Mouse (Mus musculus) ES-E14 (cell line): ENCODE measurements at regions not wholly inside any gene's neighbourhood (a gene's known extent, or its start where the extent isn't known, plus 50 kb on each side); places are given as distances from the start of the nearest gene placed in this dataset.

Source experiments
- DNase-seq: peaks from one replicate; pipeline ENCODE4 v3.0.0-alpha.2; 2013; ENCODE audit warnings: low read depth, low spot score
- H3K27ac ChIP-seq: 2 replicates; pipeline ENCODE4 v1.5.1; 2012; ENCODE audit warnings: low read depth, mild to moderate bottlenecking, low read length, moderate library complexity, mixed read lengths; ENCODE audit not compliant: poor library complexity, insufficient read depth, severe bottlenecking
- H3K36me3 ChIP-seq: 2 replicates; pipeline ENCODE4 v1.6.1; 2012; ENCODE audit warnings: mild to moderate bottlenecking, low read length, moderate library complexity, mixed read lengths; ENCODE audit not compliant: control insufficient read depth, poor library complexity, insufficient read depth, severe bottlenecking
- H3K4me1 ChIP-seq, 2 experiments: fragments of 150-350 bp in 1 of 2; sonication (generic) in 1 of 2; 2 replicates each; pipeline ENCODE4 v1.6.1; 2012; ENCODE audit warnings: low read length in 2 of 2, mild to moderate bottlenecking in 1 of 2, mixed read lengths in 1 of 2; ENCODE audit not compliant: control insufficient read depth in 2 of 2, insufficient read depth in 2 of 2, poor library complexity in 1 of 2
- H3K4me3 ChIP-seq, 2 experiments: fragments of 150-350 bp in 1 of 2; sonication (generic) in 1 of 2; 2 replicates each; pipeline ENCODE4 v1.5.1; 2012; ENCODE audit warnings: low read length in 2 of 2, low read depth in 1 of 2, mild to moderate bottlenecking in 1 of 2, mixed read lengths in 1 of 2; ENCODE audit not compliant: insufficient read depth in 1 of 2, poor library complexity in 1 of 2, severe bottlenecking in 1 of 2
- H3K9ac ChIP-seq: 2 replicates; pipeline ENCODE4 v1.6.1; 2012; ENCODE audit warnings: low read depth, mild to moderate bottlenecking, low read length, mixed read lengths; ENCODE audit not compliant: poor library complexity, insufficient read depth, severe bottlenecking
- H3K9me3 ChIP-seq: fragments of 150-350 bp; sonication (generic); 2 replicates; pipeline ENCODE4 v1.6.1; 2012; ENCODE audit warnings: low read depth, mild to moderate bottlenecking, low read length; ENCODE audit not compliant: control insufficient read depth, insufficient read depth
- CHD2 ChIP-seq: IDR thresholded peaks from 2 replicates; pipeline ENCODE4 v1.6.1; 2014; ENCODE audit warnings: mild to moderate bottlenecking, low read depth, low read length, inconsistent platforms
- HCFC1 ChIP-seq: IDR thresholded peaks from 2 replicates; pipeline ENCODE4 v1.6.1; 2012; ENCODE audit warnings: low read length, inconsistent platforms, borderline replicate concordance; ENCODE audit not compliant: insufficient read depth
- MAFK ChIP-seq: IDR thresholded peaks from 2 replicates; pipeline ENCODE4 v1.6.1; 2014; ENCODE audit warnings: mild to moderate bottlenecking, low read depth, low read length, inconsistent platforms; ENCODE audit not compliant: insufficient read depth
- ZC3H11A ChIP-seq: IDR thresholded peaks from 2 replicates; pipeline ENCODE4 v1.6.1; 2012; ENCODE audit warnings: low read depth, mild to moderate bottlenecking, inconsistent platforms, low read length, borderline replicate concordance
- ZNF384 ChIP-seq: IDR thresholded peaks from 2 replicates; pipeline ENCODE4 v1.6.1; 2012; ENCODE audit warnings: low read depth, low read length, inconsistent platforms
- in situ Hi-C, 2 experiments: fragments of 600-800 bp; cut with MboI; formaldehyde crosslinking; loops; one replicate each; pipeline ENCODE4 v1.15.1; 2025; ENCODE audit warnings: low sequenced_read_pairs in 2 of 2, inconsistent platforms in 1 of 2; ENCODE audit not compliant: unreplicated experiment in 2 of 2

DNA sequence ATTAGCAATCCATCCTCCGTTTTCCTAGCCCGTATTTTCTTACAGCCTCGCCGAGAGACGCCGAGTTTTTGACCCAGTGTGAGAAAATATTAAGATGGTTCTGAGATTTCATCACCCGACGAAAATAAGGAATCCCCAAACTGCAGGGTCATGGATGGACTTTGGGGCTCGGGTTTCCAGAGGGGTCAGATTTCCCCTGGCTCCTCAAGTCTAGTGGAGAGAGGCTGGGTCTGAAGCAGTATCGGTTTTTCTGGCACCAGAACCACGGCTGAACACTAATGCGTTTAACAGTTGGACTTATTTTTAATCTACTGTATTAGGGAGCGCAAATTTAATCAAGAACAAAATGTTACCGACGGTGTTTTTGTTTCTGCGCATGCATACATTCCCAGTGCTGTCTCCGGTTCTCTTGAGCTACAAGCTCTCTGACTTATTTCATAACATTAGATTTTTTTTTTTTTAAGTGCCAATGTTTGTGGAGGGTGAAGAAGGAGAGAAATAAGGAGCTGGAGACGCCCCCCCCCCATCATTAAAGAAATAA is 75.2 kb upstream of the Arid5b start:
- no peaks in the 10 kb centered on the region for H3K4me1 ChIP-seq
- TF ChIP-seq HCFC1 = no peak
- no peak for TF ChIP-seq ZC3H11A
- no peak for TF ChIP-seq MAFK
- no peak for TF ChIP-seq ZNF384
- no peak for TF ChIP-seq CHD2

DNA sequence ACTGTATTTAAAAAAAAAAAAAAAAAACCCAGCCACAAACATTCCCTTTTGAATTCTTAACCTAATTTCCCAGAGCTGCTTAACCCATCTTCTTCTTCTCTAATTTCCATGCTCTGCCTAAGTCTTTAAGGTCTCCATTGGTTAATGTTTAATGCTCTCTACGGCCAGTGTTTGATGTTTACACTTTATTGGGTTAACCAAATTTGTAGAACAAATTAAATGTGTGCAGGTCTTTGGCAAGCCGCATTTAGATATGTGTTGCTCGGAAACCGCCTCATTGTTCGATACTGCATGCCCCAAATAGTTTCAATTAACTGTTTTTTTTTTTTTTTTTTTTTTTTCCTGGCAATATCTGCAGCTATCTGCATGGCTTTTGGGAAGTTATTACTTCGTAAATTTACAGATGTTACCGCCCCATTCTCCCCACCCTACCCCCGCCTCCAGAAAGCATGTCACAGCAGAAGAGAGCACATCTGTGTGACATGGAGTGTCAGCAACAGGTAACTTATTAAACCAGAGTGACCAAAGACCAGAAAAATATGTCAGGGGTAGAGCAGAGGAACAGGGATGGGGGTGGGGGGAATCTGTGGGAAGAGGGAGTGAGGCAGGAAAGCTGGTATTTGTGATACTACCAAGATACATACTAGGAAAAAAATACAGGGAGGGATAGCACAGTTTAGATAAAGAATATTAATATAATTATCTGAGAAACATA is 73.5 kb upstream of the Arid5b start:
- TF ChIP-seq ZC3H11A (no peak), ZNF384 (no peak), CHD2 (no peak)

More for the DNA sequence above, 75.2 kb upstream of the Arid5b start:
- Histone ChIP-seq H3K4me3 (no peak overlapping the region), H3K27ac (no peak overlapping the region), H3K9me3 (no peaks in the 10 kb centered on the region), H3K9ac (no peak overlapping the region), H3K36me3 (no peaks in the 10 kb centered on the region)
- no peak for DNase-seq
- in situ Hi-C loops = no loop called here

DNA sequence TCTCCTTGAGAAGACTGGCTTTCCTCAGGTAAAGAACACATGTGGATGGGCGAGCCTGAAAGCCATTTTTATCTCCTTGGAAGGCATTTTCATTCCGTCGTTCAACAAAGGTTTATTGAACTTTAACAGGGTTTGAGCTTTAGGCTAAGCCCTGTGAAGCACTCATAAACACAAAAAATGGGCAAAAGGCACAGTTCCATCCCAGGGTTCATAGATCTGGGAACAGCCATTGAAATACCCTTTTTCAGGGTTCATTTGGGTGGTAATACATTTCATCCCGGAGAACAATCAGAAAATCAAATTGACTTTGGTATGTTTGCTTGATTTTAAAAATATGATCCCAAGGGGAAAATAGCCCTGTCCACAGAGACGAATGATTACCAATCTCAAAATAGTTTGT is 72.9 kb upstream of the Arid5b start:
- H3K9me3 ChIP-seq = no peaks in the 10 kb centered on the region
- no peak for TF ChIP-seq MAFK
- no peak for TF ChIP-seq CHD2
- TF ChIP-seq HCFC1 = no peak
- TF ChIP-seq ZNF384 = no peak
- TF ChIP-seq ZC3H11A = no peak
- in situ Hi-C loops = no loop called here
- H3K4me3 ChIP-seq = no peak overlapping the region
- H3K4me1 ChIP-seq = peaks cover 3 to 4% of the 10 kb centered on the region in 2 experiments; a peak in 3 of 4 replicates
- no peaks in the 10 kb centered on the region for H3K36me3 ChIP-seq
- no peak overlapping the region for H3K27ac ChIP-seq
- no peak overlapping the region for H3K9ac ChIP-seq
- DNase-seq = no peak

More for the DNA sequence above, 73.5 kb upstream of the Arid5b start:
- no peak overlapping the region for H3K4me3 ChIP-seq
- no peaks in the 10 kb centered on the region for H3K9me3 ChIP-seq
- no peak overlapping the region for H3K9ac ChIP-seq
- in situ Hi-C loops = no loop called here
- H3K27ac ChIP-seq = no peak overlapping the region
- H3K4me1 ChIP-seq = peaks cover 3 to 4% of the 10 kb centered on the region in 2 experiments; a peak in 3 of 4 replicates
- DNase-seq = no peak
- H3K36me3 ChIP-seq = no peaks in the 10 kb centered on the region

GRCm38 (mm10) chr10:68350798-68351197 is 72.3 kb upstream of the Arid5b start:
- DNase-seq = no peak
- H3K9ac ChIP-seq = no peak overlapping the region
- H3K9me3 ChIP-seq = no peaks in the 10 kb centered on the region
- in situ Hi-C loops = no loop called here
- no peak overlapping the region for H3K27ac ChIP-seq
- no peak overlapping the region for H3K4me3 ChIP-seq
- no peak for TF ChIP-seq HCFC1
- TF ChIP-seq ZNF384 = no peak
- no peak for TF ChIP-seq CHD2
- TF ChIP-seq ZC3H11A = no peak
- TF ChIP-seq MAFK = no peak
- H3K36me3 ChIP-seq = no peaks in the 10 kb centered on the region
- H3K4me1 ChIP-seq = peaks cover 4% of the 10 kb centered on the region in 2 experiments; a peak in 3 of 4 replicates
